Mouse (Mus musculus): ENCODE data around the gene Psg27.
"Not testable (repeated sequence)": the region's sequence is repeated elsewhere in the genome, so short reads cannot be mapped to it uniquely, and the experiment has no call there.

GRCm38 (mm10) chr7:18512848-18513247, 54.3 kb downstream of the Psg27 start:
- TF ChIP-seq CTCF (IDR thresholded peaks at IDR 0.05; ENCODE audit: borderline replicate concordance, insufficient read depth, low read length); POLR2A (IDR thresholded peaks at IDR 0.05; ENCODE audit: low read depth, low read length): not testable (repeated sequence)
